Mouse (Mus musculus) liver, adult 2 months (tissue): ENCODE measurements around the gene Utp18.

ENCODE experiments used
- CTCF ChIP-seq: fragments of 200-500 bp; IDR thresholded peaks from 2 replicates; pipeline ENCODE4 v1.5.1; 2011; ENCODE audit warnings: low read depth, low read length, control low read depth
- POLR2A ChIP-seq: fragments of 200-500 bp; IDR thresholded peaks from 2 replicates; pipeline ENCODE4 v1.6.1; 2011; ENCODE audit warnings: low read length, control low read depth; ENCODE audit not compliant: insufficient read depth; ENCODE audit errors: extremely low read depth

- TF ChIP-seq CTCF, result no peak
- peak; percentile 24; the same call in 1 of the 2 replicates for TF ChIP-seq POLR2A
These were observed at the start of gene Utp18, which contains the start of gene Mbtd1 for GRCm38 (mm10) chr11:93885572-93886410.
